Comparison of ENCODE assay signal across 28 mouse cellular contexts in the genomic region with DNA sequence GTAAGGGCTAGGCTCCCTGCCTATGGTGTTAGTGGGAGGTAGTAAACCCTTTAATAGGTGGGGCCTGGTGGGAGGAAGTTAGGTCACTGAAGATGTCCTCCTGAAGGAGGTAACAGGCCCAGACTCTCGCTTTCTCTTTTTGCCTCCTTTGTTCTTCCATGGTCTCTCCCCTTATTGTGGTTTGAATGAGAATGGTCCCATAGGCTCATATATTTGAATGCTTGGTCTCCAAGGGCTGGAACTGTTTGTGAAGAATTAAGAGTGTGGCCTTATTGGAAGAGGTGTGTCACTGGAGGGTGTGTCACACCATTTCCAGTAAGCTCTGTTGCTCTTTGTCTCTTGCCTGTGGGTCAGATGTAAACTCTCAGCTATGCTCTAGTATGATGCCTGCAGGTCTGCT.
"Had no signal": no experiment of that assay in that cellular context is flagged by ENCODE, and none has a peak within 500 bp of the region (broad histone marks: within the 10 kb centered on the region; RNA-seq: fewer than 3 reads in every experiment).

No protein-coding gene starts in this region.

- H3K4me3 ChIP-seq: limb, embryonic 10.5 days; limb, embryonic 12.5 days; limb, embryonic 13.5 days; limb, embryonic 15.5 days; liver, embryonic 12.5 days; liver, embryonic 13.5 days; liver, embryonic 15.5 days; lung, embryonic 15.5 days; megakaryocyte, embryonic 14.5 days; midbrain, embryonic 10.5 days; midbrain, embryonic 12.5 days; midbrain, embryonic 13.5 days; midbrain, embryonic 15.5 days; myocyte; neural tube, embryonic 12.5 days had no signal

- H3K36me3 ChIP-seq: limb, embryonic 10.5 days; limb, embryonic 12.5 days; limb, embryonic 13.5 days; limb, embryonic 15.5 days; liver, embryonic 12.5 days; liver, embryonic 13.5 days; liver, embryonic 15.5 days; lung, embryonic 15.5 days; midbrain, embryonic 10.5 days; midbrain, embryonic 12.5 days; midbrain, embryonic 13.5 days; midbrain, embryonic 15.5 days; neural tube, embryonic 12.5 days had no signal

- H3K4me1 ChIP-seq: limb, embryonic 10.5 days; limb, embryonic 12.5 days; limb, embryonic 13.5 days; limb, embryonic 15.5 days; liver, embryonic 12.5 days; liver, embryonic 13.5 days; liver, embryonic 15.5 days; lung, embryonic 15.5 days; megakaryocyte, embryonic 14.5 days; midbrain, embryonic 10.5 days; midbrain, embryonic 12.5 days; midbrain, embryonic 13.5 days; midbrain, embryonic 15.5 days; neural tube, embryonic 12.5 days had no signal

- DNase-seq: left cerebral cortex, postnatal 4 days; liver; liver, embryonic 13.5 days; liver, postnatal 0 days; lung, adult 18-20 months; lung, adult 2 months; lung, embryonic 14.5 days; lung, postnatal 10 days; lung, postnatal 14 days; lung, postnatal 36 days; lung, postnatal 4 days; midbrain, embryonic 14.5 days had no signal

- H3K27me3 ChIP-seq: limb, embryonic 12.5 days; limb, embryonic 13.5 days; limb, embryonic 15.5 days; liver, embryonic 12.5 days; liver, embryonic 13.5 days; liver, embryonic 15.5 days; lung, embryonic 15.5 days; midbrain, embryonic 12.5 days; midbrain, embryonic 13.5 days; midbrain, embryonic 15.5 days; neural tube, embryonic 12.5 days had no signal

- H3K9ac ChIP-seq: limb, embryonic 12.5 days; limb, embryonic 13.5 days; limb, embryonic 15.5 days; liver, embryonic 12.5 days; liver, embryonic 13.5 days; liver, embryonic 14.5 days; liver, embryonic 15.5 days; liver, postnatal 0 days; lung, embryonic 14.5 days; lung, embryonic 15.5 days; midbrain, embryonic 12.5 days; midbrain, embryonic 13.5 days; midbrain, embryonic 15.5 days; neural tube, embryonic 12.5 days had no signal

- H3K27ac ChIP-seq: limb, embryonic 10.5 days; limb, embryonic 12.5 days; limb, embryonic 13.5 days; limb, embryonic 15.5 days; liver, embryonic 12.5 days; liver, embryonic 13.5 days; liver, embryonic 14.5 days; liver, embryonic 15.5 days; lung, embryonic 15.5 days; macrophage; midbrain, embryonic 10.5 days; midbrain, embryonic 12.5 days; midbrain, embryonic 13.5 days; midbrain, embryonic 15.5 days; neural tube, embryonic 12.5 days had no signal
